Mouse (Mus musculus): Measurements from ENCODE around the gene Phf23. TPM values are rescaled to one million over a fixed set of nuclear protein-coding genes. Genes with fewer than 3 reads are reported as not detected.

Phf23 gene
- total RNA-seq, 2 experiments from 2014 or later: 41.3 to 46.1 TPM

- no peak for DNase-seq (ENCODE audit: low spot score in 2 of 2)
- intact Hi-C loops (cut with DNase I): no loop called here
These were observed 44.1 kb downstream of the Phf23 start for GRCm38 (mm10) chr11:70039631-70040030.

- intact Hi-C loops (cut with DNase I): no loop called here
- no peak for DNase-seq (ENCODE audit: low spot score in 2 of 2)
These were observed 44.6 kb downstream of the Phf23 start for GRCm38 (mm10) chr11:70040184-70040583.

- DNase-seq (ENCODE audit: low spot score in 2 of 2): no peak
- intact Hi-C loops (cut with DNase I): no loop called here
These were observed 46.9 kb downstream of the Phf23 start for GRCm38 (mm10) chr11:70042309-70043085.

- DNase-seq (ENCODE audit: low spot score in 2 of 2): no peak
- intact Hi-C loops (cut with DNase I): no loop called here
These were observed 48.1 kb downstream of the Phf23 start for GRCm38 (mm10) chr11:70043665-70044064.

- intact Hi-C loops (cut with DNase I): no loop called here
- no peak for DNase-seq (ENCODE audit: low spot score in 2 of 2)
These were observed 49.9 kb downstream of the Phf23 start for GRCm38 (mm10) chr11:70045435-70045834.

- no peak for DNase-seq (ENCODE audit: low spot score in 2 of 2)
- intact Hi-C loops (cut with DNase I): no loop called here
These were observed 53.8 kb downstream of the Phf23 start for GRCm38 (mm10) chr11:70049366-70049765.

Small RNAs within 50 kb of the gene (microRNA-seq; reads per million reads assigned to microRNA genes)
- not detected for gene Gm44349
- gene Mir324: 8,685 reads per million, percentile 94 among the genes with 10 or more reads in this experiment

Other genes with a start within 250 kb of the Phf23 start
- gene Polr2a, start 237.1 kb upstream of the Phf23 start, total RNA-seq (2021): 10 to 100 TPM; 53.5 to 59.7 TPM
- gene Slc35g3, start 233.8 kb upstream of the Phf23 start, total RNA-seq (2021): not detected
- gene Zbtb4, start 229.9 kb upstream of the Phf23 start, total RNA-seq (2021): 100 to 1,000 TPM; 122 to 127 TPM
- under 1 TPM; 0.66 to 0.81 TPM for gene Chrnb1, start 199.8 kb upstream of the Phf23 start, total RNA-seq (2021)
- 10 to 100 TPM; 14.1 to 18.7 TPM for gene Fgf11, start 193.9 kb upstream of the Phf23 start, total RNA-seq (2021)
- gene Tmem102, start 190.2 kb upstream of the Phf23 start, total RNA-seq (2021): not detected
- not detected for gene Gm39566, start 180.5 kb upstream of the Phf23 start, total RNA-seq (2021)
- gene Spem2, start 177.3 kb upstream of the Phf23 start, total RNA-seq (2021): not detected
- under 1 TPM; 0.52 TPM for gene Spem1, start 173.6 kb upstream of the Phf23 start, total RNA-seq (2021)
- gene Nlgn2, start 158.0 kb upstream of the Phf23 start, total RNA-seq (2021): 100 to 1,000 TPM; 239 to 241 TPM
- 100 to 1,000 TPM; 111 to 130 TPM for gene Tmem256, start 157.3 kb upstream of the Phf23 start, total RNA-seq (2021)
- gene Plscr3, start 149.4 kb upstream of the Phf23 start, total RNA-seq (2021): 10 to 100 TPM; 18.4 to 18.7 TPM
- gene Tnk1, start 137.0 kb upstream of the Phf23 start, total RNA-seq (2021): not detected
- not detected for gene Tmem95, start 117.8 kb upstream of the Phf23 start, total RNA-seq (2021)
- gene Kctd11, start 114.4 kb upstream of the Phf23 start, total RNA-seq (2021): 1 to 10 TPM in 1 of 2 experiments, under 1 TPM in 1; 0.93 to 1.3 TPM
- under 1 TPM in 1 of 2 experiments, not detected in 1; 0.27 TPM for gene Acap1, start 100.2 kb upstream of the Phf23 start, total RNA-seq (2021)
- under 1 TPM in 1 of 2 experiments, not detected in 1; 0.64 TPM for gene 2810408A11Rik, start 94.8 kb upstream of the Phf23 start, total RNA-seq (2021)
- gene Neurl4, start 94.7 kb upstream of the Phf23 start, total RNA-seq (2021): 100 to 1,000 TPM; 114 to 121 TPM
- gene Gps2, start 81.9 kb upstream of the Phf23 start, total RNA-seq (2021): 10 to 100 TPM; 25.9 to 32.4 TPM
- 100 to 1,000 TPM; 406 to 453 TPM for gene Eif5a, start 73.8 kb upstream of the Phf23 start, total RNA-seq (2021)
- gene Ybx2, start 60.0 kb upstream of the Phf23 start, total RNA-seq (2021): 10 to 100 TPM in 1 of 2 experiments, 1 to 10 TPM in 1; 4.6 to 14.7 TPM
- 1 to 10 TPM; 3.6 to 4.4 TPM for gene Slc2a4, start 47.6 kb upstream of the Phf23 start, total RNA-seq (2021)
- not detected for gene Cldn7, start 31.0 kb upstream of the Phf23 start, total RNA-seq (2021)
- 100 to 1,000 TPM; 112 to 128 TPM for gene Ctdnep1, start 14.6 kb upstream of the Phf23 start, total RNA-seq (2021)
- gene Elp5, start 13.3 kb upstream of the Phf23 start, total RNA-seq (2021): 10 to 100 TPM; 79.2 to 88.5 TPM
- 100 to 1,000 TPM; 199 to 219 TPM for gene Gabarap, start 4.6 kb upstream of the Phf23 start, total RNA-seq (2021)
- 10 to 100 TPM; 25.4 to 36.0 TPM for gene Dvl2, start 4.8 kb downstream of the Phf23 start, total RNA-seq (2021)
- 10 to 100 TPM; 54.3 to 58.5 TPM for gene Acadvl, start 19.6 kb downstream of the Phf23 start, total RNA-seq (2021)
- 100 to 1,000 TPM; 867 to 894 TPM for gene Dlg4, start 21.2 kb downstream of the Phf23 start, total RNA-seq (2021)
- 1 to 10 TPM in 1 of 2 experiments, under 1 TPM in 1; 0.99 to 1.1 TPM for gene Asgr1, start 58.3 kb downstream of the Phf23 start, total RNA-seq (2021)
- gene Asgr2, start 96.9 kb downstream of the Phf23 start, total RNA-seq (2021): not detected
- 1 to 10 TPM in 1 of 2 experiments, under 1 TPM in 1; 0.72 to 1.4 TPM for gene Mgl2, start 134.6 kb downstream of the Phf23 start, total RNA-seq (2021)
- 1 to 10 TPM; 1.3 to 1.8 TPM for gene Clec10a, start 160.4 kb downstream of the Phf23 start, total RNA-seq (2021)
- 10 to 100 TPM; 30.7 to 38.2 TPM for gene Slc16a11, start 217.0 kb downstream of the Phf23 start, total RNA-seq (2021)
- 1 to 10 TPM; 7.2 to 8.1 TPM for gene Slc16a13, start 225.3 kb downstream of the Phf23 start, total RNA-seq (2021)
- 1 to 10 TPM; 1.7 to 1.8 TPM for gene Bcl6b, start 234.0 kb downstream of the Phf23 start, total RNA-seq (2021)
- 10 to 100 TPM; 46.9 to 50.3 TPM for gene 0610010K14Rik, start 242.1 kb downstream of the Phf23 start, total RNA-seq (2021)
- 1 to 10 TPM; 5.3 to 6.4 TPM for gene Gm21988, start 244.1 kb downstream of the Phf23 start, total RNA-seq (2021)
- 100 to 1,000 TPM; 246 to 287 TPM for gene Rnasek, start 244.1 kb downstream of the Phf23 start, total RNA-seq (2021)